Mouse (Mus musculus): ENCODE results near the gene Camta1.

Gene Camta1

DNA sequence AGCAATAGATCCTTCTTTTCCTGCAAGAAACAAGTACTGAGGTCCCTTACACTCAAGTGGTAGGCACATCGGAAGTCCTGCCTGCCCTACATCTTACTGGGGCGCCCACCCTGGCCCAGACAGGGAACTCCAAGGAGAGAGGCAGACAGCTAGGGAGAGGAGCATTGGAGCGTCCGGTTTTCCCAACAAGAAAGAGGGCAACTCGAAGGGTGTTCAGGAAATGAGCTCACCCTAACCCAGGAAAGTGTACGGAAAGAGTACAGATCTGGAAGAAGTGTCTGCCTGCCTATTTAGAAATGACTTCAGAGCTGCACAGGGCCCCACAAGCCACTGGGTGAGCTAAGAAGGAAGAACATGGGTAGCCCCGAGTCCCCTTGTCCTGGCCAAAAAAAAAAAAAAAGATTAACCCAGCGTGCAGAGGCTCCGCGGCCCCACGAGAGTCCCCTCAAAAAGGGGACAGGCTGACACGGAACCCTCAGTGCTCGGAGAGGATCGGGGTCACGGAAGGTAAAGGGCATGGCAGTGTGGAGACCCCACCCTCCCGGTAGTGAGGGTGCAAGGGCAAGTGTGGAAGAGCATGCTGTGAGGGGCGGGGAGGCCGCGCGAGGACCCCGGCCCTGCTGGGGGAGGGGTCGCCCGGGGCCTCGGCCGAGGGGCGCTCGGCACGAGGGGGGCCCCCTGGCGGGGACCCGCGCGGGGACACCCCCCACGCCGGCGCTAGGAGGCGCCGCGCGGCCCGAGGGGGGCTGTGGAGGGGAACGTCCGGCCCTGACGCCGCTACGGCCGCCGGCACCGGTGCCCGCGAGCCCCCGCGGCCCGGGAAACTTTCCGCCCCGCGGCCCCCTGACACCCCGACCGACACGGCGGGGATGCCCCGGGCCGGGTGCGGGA, 990 bp downstream of the Camta1 start:
- DNase-seq (ENCODE audit: low spot score): peak; percentile 50

DNA sequence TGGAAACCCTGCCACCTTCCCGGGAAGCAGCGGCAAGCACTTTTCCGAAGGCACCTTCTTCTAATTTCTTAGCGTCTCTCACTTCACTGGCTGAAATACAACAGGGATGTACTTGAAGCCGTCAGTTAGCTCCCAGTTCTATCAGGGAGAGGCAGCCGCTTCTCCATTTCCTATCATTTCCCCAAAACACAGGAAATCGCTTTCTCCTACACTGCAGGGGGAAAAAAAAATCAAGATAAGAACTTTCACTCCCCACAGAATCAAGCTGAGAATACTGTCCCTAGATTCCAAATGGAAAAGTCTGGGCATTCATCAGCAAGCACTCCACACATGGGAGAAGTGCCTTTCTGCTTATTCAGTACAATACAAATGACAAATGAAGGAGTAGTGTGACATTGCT, 2.4 kb downstream of the Camta1 start:
- no peak for DNase-seq (ENCODE audit: low spot score)

DNA sequence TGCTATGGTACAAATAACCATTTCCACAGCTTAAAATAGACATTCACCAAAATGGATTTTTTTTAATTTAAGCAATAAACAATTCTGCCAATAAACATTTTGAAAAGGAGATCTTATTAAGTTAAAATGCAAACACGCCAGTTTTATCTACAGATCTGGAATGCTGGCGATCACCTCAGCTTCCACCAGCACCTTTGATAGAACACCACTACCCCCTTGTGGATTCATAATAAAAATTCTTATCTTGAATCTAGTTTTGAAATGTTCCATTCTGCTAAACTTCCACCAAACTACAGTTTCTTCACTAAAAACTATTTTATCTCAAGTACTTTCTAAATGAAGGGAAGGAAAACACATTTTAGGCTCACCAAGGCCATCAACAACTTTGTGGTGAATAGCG, 7.7 kb downstream of the Camta1 start:
- peak; percentile 58 for DNase-seq (ENCODE audit: low spot score)

DNA sequence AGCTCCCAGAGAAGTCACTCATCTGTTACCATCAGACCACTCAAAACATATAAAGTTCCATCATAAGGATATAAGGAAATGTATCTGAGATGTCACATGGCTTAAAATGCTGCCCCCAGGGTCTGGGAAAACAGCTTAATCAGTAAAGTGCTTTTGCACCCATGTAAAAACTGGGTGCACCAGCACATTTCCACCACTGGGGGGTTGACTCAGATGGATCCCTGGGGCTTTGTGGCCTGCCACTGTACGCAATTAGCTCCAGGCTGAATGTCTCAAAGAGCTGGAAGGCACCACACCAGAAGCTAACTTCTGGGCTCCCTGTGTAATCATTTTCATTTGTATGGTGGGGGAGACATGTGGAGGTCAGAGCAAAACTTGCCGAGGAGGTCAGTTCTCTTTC, 10.5 kb downstream of the Camta1 start:
- DNase-seq (ENCODE audit: low spot score): peak; percentile 62

DNA sequence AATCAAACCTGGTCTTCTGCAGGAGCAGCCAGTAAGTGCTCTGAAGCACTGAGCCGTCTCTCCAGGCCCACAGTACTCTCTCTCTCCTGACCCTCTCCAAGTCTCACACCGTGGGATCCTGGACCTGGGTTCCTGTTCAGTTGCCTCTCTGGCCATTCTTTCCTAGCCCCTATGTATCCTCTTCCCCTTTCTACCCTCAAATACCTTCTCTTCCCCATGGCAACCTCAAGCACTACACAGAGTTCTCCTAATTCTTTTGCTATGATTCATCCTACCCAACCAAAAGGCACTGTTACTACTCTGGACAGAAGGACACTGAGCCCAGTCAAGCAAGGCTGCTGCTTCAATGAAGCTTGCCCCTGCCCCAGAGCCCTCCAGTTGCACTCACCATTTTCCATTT, 19.1 kb downstream of the Camta1 start:
- no peak for DNase-seq (ENCODE audit: low spot score)

DNA sequence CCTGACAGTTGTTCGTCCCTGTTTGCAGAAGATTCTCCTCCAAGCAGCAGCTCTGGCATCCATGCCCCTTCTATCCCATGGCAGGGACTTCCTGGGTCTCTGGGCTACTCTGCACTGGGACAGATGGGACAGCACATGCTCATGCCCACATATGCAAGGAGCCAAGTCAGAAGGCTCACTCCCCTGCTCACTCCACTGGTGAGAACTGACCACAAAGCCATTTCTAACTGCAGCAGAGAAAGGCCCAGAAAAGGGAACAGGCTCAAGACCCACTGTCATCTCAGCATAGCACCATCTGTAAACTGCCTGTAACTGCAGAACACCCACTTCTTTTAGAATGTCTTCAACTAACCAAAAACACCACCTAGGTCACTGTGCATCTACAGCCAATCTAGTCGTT, 23.2 kb downstream of the Camta1 start:
- no peak for DNase-seq (ENCODE audit: low spot score)

DNA sequence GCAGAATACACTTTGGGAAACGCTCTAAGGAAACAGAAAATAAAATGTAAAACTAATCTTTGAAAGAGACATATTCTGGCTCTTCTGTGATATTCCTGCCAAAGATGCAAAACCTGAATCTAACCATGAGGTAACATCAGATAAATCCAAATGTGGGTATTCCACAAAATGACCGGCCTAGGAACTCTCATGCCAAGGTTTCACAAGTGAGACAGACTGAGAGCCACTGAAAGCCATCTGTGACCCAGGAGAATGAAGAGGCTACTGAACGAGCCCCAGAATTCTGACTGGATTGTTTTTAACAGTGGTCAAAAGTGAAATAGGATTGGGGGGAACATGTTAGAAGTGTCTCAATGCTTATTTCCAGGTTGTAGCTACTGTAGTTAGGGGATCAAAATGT, 25.8 kb downstream of the Camta1 start:
- no peak for DNase-seq (ENCODE audit: low spot score)

DNA sequence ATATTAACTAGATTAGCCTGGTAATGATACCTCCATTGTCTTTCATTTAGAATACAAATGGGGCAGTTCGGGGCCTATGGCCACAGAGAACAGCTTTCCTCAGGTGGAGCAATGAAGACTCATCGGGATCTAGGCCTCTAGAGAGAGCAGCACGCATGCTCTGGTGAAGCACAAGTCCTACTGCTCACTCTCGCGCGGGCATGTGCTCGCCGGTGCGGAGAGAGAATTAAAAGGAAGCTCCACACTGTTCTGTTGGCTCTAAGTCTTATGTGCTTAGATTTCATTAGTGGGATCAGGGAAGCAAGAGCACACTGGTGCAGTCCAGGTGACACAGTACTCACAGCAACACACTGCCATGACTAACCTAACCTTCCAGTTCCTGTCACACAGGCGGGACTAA, 27.1 kb downstream of the Camta1 start:
- no peak for DNase-seq (ENCODE audit: low spot score)

DNA sequence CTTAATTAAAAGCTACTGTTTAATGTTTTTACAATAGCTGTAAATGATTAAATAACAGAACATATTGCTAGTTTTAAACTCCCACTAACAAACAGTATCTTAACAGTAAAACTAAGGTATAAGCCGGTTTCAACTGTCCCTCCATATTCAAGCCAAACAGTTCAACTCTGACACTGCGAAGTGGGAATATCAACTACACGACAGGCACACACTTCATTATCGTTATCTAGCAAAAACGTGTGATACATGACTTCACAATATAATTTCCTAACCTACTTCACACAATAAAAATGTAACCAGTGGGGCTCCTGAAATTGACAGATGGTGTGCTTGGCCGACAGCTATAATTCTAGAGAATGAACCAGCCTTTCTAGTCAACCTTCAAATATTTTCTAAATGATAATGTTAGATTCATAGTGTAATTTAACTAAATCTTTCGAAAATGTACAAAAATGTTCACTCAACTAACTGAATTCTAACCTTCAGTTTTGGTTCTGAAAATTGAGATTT, 27.7 kb downstream of the Camta1 start:
- DNase-seq (ENCODE audit: low spot score): no peak

DNA sequence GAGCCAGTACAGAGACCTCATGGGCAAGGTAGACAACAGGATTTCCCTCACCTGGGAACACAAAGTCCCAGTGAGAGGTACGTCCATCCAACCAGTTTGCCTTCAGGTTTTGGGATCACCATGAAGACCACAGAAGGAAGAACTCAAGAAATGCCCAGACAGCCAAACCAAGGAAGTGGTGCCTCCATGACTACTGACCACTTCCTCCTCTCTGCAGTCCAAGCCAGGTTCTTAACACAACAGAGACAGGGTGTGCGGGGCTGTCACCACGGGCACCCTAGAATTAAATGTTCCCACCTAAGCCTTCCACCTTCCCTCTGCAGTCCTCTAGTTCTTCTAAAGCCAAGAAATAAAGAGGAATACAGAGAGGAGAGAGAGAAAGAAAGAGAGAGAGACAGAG, 33.8 kb downstream of the Camta1 start:
- DNase-seq (ENCODE audit: low spot score): no peak

DNA sequence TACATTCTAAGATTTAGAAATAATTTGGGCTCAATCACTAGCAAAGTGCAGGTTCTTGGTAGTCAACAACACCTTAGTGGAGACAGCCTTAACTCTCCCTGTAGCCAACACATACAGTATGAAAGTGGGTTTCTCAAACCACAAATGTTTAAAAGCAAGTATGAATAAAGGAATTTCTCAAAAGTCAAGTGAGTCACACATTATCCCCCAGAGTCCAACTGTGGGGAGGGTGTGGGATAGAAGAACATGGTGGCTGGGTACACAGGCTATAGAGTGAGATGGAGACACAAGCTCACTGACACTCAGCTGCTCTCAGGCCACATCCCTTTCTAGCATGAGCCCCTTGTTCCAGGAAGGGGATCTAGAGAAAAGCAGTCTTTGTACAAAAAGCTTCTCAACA, 34.3 kb downstream of the Camta1 start:
- DNase-seq (ENCODE audit: low spot score): no peak

DNA sequence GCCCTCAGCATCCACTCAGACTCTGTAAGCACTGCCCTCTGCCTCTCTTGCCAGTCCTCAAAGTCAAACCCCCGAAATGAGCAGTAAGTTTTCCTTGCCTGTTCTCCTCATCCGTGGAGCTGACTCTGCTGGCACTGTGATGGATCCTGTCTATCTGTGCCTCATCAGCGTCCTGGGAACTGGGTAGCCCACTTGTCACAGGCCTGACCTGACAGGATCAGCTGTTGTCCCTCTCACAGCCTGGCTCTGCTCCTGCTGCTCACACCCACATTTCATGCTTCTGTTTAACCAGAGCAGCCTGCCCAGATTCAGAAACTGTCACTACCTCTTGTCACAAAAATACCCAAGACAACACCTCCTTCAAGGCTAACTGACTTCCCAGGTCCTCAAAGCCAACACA, 37.7 kb downstream of the Camta1 start:
- DNase-seq (ENCODE audit: low spot score): no peak

DNA sequence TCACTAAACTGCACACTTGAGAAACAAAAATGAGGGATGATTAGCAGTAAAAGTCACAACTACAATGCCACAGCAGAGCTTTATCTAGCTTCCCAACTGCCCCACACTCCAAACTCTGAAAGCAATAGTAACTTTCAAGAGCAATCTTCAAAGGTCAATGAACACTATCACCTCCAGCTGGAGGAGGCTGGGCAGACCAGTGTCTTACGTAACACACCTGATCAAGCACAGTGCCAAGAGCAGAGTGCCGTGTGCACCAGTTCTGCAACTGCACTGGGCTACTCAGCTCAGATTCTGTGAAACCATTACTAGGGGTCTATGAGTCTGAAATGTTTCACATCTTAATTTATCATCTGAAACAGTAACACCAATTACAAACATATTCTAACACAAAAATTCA, 38.7 kb downstream of the Camta1 start:
- peak; percentile 72 for DNase-seq (ENCODE audit: low spot score)

DNA sequence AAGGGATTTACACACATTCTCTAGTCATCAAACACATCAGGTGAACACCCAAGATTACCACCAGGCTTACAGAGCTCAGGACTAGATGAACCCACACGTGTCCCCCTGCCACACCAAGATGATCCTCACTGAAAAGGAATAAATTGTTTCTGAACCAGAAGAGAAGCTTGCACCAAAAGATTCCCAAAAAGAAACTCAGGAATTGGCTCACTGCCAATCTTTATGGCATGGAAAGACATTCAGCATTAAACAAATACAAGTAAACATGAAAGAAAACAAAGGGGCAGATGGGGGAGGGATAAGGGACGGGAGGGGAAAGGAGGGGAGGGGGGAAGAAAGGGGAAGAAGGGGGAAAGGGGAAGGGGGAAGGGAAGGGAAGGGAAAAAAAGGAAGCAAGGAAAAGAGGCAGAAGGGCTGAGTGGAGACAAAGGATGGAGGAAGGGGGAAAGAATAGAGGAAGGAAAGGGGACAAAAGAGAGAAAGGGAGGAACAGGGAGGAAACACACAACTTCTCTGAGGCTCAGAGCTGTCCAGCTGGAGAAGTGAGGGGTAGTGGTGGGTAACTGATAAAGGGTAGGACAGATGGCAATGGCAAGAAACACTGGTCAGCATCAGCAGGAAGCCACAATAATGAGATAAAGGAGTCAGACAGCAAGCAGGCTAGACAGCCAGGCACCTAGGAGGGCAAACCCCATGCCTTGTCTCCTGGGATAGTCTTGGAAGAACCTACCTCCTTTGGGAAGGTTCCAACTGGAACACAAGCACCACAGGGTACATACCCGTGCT, 43.5 kb downstream of the Camta1 start:
- DNase-seq (ENCODE audit: low spot score): no peak

DNA sequence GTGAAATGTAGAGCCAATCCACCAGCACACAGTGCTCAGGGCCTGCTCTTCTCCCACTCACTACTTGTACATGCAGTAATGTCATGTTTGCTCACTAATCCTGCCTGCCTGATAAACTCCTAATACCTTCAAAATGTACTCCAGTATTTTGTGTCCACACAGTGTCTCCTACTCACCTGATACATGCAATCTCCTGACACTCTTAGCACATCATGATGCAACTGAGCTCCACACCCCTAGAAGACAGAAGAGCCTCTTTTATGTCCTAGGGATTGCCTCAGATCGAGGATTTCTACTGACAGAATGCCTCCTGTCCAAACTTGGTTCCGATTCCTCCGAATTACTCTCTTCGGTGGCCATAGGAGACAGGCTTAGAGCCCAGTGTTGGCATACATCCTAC, 48.0 kb downstream of the Camta1 start:
- no peak for DNase-seq (ENCODE audit: low spot score)

DNA sequence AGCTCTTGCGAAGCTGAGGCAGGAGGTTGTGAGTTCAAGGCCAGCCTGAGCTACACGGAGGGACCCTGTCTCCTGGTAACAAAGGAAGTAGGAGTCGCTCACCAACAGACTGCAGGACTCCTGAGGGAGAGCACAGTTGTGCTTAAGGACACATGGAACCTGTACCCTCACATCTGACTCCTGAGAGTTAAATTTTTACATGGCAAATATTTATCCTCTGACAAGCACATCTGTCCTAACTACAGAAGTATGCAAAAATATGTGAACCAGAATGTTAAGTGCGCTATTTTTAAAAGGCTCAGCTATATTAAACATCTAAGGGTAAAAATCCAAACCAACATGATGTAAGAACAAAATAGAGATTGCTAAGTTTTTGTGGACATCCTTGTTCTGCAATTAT, 56.0 kb downstream of the Camta1 start:
- peak; percentile 35 for DNase-seq (ENCODE audit: low spot score)

DNA sequence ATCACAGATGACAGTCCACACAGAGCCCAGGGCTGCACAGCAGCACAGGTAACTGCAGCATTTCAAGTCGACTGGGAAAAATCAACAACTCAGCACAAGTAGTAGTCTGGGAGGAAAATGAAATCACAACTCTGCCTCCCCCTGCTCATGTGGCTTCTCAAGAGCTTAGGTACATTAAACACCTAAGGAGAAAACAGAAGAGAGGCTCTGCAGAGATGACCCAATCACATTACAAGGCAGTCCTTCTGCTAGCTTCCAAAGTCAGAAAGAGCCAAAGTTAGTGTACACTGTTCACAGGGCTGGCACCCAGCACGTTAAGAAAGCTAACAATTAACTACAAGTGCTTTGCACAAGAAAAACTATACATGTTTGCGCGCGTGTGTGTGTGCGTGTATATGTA, 56.6 kb downstream of the Camta1 start:
- DNase-seq (ENCODE audit: low spot score): peak; percentile 68

DNA sequence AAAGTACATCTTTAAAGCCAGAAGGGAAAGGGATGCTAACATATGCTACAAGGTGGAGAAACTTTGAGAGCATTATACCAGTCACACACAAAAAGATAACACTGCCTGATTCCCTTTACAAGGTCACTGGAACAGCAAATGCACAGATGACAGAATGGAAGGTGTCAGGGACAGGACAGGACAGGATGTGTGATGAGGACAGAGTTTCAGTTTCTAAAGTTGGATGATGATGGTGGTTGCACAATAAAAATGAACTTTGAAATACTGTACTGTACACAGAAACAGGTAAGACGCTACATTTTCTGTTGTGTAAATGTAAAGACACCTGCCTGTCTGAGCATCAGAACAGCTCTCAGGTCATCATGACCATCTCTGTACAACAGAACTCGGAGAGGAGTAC, 57.5 kb downstream of the Camta1 start:
- no peak for DNase-seq (ENCODE audit: low spot score)

DNA sequence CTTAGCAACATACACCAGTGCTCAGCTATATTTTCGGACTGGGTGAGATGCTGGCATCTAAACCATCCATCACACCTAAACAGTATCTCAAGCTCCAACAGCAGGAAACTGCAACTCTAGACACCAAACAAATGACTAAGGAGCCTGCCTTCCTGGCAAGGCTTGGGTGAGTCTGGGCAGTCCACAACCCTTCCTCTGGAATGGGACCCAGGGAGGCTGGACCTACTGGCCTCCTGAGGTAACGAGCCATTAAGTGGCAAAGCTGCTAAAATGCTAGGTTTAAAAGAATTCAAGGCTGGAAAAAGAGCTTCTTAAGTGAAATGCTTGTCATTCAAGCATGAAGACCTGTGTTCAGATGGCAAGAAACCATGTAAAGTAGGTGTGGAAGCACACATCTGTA, 63.0 kb downstream of the Camta1 start:
- DNase-seq (ENCODE audit: low spot score): no peak

DNA sequence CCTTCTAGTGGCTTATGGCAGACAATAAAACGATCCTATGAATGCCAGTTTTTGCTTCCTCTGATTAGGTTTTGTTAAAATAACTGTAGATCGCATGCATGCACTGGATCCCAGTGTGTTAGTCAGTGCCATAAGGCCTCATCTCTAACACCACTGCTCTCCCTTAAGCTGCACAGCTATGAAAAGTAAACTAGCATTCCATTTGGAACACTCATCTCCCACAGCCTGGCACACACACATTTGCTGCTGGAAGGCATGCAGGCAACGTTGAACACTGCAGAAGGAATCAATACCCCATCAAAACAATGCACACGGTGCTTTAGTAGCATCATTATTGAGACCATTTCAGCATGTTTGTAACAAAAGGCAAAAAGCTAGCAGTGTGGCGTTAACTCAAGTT, 68.0 kb downstream of the Camta1 start:
- DNase-seq (ENCODE audit: low spot score): no peak

DNA sequence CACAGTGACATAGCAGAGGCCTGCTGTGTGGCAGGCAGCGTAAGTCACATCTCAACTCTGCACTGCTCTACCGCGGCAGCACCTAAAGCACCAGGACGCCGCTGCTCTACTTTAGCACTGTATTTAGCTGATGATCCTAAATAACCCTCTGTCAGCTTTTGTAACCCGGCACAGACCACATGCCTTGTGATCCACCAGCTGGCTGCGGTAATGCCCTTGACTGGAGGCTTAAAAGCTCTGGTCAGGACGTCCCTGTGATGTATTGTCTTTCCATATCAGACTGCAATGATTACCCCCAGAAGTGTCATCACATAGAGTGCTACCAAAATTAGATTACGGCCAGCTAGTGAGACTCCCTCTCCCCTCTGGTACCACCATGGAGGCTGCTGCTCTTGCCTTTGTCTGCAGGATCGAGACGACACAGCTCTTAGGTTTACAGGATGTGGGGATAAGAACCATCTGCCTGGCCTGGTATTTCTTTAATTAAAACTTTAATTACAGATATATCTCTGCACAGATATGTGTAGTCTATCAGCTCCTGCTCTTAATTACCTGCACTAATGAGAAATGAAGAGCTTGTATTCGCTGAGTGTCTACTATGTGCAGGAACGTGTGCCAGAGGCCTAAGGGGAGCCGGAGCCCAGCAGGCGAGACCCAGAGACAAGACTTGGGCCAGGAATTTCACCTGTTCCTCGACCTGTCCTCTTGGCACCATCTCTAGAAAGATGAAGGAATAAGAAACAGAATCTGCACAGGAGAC, 74.5 kb downstream of the Camta1 start:
- no peak for DNase-seq (ENCODE audit: low spot score)

DNA sequence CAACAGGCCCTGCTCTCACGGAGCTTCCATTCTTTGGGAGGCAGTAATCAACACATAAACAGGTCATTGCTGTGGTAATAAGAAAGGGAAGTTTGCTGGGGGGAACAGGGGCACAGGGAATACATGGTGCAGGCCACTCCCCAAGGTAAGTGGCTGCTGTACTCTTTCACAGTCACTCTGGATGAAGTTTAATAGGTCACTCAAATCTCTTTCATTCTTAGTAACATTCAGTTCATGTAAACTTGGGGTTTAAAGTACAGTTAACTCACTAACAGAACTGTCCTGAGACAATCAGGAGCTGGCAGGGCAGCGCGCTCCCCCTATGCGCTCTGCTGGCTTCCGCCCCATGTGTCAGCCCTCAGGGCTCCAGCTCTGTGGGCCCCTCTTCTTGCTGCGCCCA, 81.2 kb downstream of the Camta1 start:
- DNase-seq (ENCODE audit: low spot score): no peak

Data from lung, postnatal 25 days (tissue).